Mouse (Mus musculus) yolk sac, embryonic 10.5 days (tissue): ENCODE results near the gene Gdf7.

Source experiments
- DNase-seq: peaks from one replicate; pipeline ENCODE4 v3.0.0-alpha.2; 2017; ENCODE audit warnings: low spot score

Gdf7 gene

GRCm38 (mm10) chr12:8301841-8302431 is at the start of gene Gdf7:
Gene Gdf7 (minus strand): TSS chr12:8301954.
- DNase-seq, result no peak

GRCm38 (mm10) chr12:8351025-8351903 is 49.5 kb upstream of the Gdf7 start:
- no peak for DNase-seq

DNA sequence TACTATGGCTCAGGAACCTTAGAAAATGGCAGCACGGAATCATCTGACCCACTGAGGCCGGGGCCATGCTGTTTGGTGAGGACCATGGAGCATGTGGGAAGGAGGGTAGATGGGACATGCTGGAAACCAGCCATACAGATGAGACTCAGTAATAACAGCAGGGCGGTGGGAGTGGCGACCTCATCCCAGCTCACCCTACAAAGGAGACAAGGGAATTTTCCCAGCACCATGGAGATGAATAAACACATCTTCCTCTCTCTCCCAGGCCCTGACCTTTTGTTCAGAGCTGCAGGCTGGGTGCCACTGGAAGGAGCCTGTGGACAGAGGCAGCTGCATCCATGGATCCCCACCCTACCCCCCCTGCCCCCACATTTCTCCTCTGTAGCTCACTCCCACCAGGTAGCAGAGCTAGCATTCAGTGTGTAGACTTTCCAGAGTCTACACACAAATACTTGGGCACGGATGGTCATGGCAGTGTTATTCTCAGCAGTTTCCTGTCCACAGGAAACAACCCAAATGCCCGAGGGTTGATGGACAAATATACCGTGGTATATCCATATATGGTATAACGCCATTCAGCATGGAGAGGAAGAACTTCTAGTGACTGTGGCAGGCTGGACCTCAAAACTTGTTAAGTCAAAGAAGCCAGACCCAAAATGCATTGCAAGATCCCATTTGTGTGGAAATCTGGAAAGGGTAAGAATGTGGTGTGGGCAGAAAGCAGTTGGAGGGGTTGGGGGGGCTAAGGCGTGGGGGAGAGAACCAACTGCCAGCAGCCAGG is 47.2 kb upstream of the Gdf7 start:
- DNase-seq, result no peak

- DNase-seq, result no peak
These were observed 46.1 kb upstream of the Gdf7 start for GRCm38 (mm10) chr12:8347746-8348462.

GRCm38 (mm10) chr12:8345539-8345938 is 43.8 kb upstream of the Gdf7 start:
- no peak for DNase-seq

- no peak for DNase-seq
These were observed 43.1 kb upstream of the Gdf7 start for GRCm38 (mm10) chr12:8344897-8345296.

DNA sequence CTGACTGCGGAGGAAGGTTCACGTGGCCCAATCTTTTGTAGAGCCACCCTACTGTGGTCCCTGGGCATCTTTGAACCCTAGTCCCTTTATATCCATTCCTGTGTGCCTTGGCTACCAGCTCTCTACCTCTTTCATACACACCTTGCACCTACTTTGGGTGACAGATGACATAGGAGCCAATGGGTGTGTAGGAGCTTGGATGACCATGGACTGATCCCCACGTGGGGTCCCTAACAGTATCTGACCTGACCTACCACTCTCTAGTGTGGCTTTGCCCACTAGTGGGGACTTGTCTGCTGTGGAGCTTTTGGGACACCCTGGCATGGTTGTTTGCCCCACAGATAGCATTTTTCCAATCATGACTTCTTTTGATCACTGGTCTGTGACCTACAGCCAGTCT is 41.6 kb upstream of the Gdf7 start:
- no peak for DNase-seq

DNA sequence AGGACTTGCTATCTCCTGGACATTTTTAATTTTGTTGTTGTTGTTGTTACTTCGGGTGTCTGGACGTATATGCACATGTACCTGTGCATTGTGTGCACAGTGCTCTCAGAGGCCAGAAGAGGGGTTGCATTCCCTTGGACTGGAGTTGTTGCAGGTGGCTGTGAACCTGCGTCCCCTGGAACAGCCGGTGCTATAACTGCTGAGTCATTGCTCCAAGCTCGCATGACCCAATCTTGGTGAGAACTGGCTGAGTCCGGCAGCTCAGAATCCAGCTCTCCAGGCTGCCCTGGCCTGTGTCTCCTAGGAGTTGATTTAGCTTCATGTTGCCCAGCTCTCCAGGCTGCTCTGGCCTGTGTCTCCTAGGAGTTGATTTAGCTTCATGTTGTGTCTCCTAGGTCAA is 39.3 kb upstream of the Gdf7 start:
- DNase-seq, result no peak

DNA sequence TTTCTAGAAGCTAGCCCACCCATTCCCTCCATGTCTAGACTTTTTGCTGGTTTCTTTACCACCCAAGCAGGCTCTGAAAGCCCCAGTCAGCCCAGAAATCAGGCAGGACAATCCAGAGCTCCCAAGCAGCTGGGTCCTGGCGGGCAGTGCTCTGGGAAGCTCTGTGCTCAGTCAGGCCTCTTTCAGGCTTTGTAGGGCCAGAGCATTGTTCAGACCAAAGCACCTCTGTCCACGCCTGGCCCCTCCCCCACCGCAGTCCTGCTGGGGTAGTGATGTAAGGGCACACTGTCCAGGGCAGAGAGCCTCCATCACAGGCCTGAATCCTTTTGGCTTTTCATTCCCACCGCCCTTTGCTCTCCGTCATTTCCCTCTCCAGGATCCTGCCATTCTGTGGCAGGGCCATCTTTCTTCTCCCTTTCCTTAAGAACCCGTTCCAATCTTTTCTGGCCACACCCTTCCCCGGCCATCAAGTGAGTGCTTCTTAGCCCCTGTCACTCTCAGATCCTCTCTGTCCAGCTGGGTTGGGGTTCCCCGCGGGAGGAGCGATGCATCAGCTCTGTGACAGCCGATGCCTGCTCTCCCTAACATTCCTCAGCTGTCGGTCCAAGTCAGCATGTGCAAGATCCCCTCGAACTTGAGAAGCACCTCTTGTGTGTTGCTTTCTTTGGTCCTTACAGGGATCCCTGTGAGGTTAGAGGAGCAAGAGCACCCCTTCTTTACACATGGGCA is 38.0 kb upstream of the Gdf7 start:
- no peak for DNase-seq

GRCm38 (mm10) chr12:8338918-8339317 is 37.2 kb upstream of the Gdf7 start:
- no peak for DNase-seq

- no peak for DNase-seq
These were observed 36.7 kb upstream of the Gdf7 start for GRCm38 (mm10) chr12:8338491-8338890.

GRCm38 (mm10) chr12:8337286-8338060 is 35.7 kb upstream of the Gdf7 start:
- DNase-seq, result no peak

DNA sequence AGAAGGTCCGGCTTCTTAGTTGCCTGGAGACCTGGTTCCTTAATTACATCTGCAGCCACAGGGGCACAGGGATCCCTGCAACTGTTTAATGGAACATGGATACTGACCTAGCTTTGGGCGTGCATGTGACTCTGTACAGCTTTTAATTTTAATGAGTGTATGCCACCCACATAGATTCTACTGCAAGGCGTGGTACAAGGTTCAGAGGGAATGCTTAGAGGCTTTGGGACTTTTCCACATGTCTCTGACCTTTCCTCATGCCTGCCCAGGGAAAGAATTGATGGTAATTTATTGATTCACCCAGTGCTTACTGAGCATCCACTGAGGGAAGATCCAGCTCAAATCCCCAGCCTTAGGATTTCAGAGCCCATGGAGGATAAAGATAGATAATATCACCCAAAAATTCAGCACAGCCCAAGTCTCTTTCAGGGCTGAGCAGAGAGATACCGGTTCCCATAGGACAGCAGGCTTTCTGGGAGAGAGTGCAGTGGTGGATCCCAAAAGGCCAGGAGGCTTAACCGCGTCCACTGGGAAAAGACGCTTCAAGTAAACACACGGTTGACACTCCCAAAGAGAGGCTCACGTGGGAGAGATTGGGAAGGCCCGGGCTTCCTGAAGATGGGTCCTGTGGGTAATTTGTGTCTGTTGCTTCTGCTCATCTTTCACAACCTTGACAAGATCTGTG is 35.0 kb upstream of the Gdf7 start:
- no peak for DNase-seq

GRCm38 (mm10) chr12:8335503-8335902 is 33.7 kb upstream of the Gdf7 start:
- no peak for DNase-seq

DNA sequence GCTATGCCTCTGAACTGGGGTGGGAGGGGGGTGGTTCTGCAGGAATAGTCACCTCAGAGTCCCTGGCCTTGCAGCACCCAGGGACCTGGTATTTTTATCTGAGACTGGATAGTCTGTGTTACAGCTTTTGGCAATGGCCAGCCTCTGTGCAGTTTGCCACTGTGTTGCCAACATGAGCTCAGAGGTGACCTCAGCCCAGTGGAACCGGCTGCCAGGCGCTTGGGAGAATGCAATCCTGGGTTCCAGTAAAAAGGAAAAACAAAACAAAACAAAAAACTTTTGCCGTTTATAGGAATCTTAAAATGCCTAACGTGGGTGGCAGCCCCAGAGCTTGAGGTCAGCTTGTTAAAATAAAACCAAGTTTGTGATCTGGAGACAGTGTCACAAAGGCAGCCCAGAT is 32.5 kb upstream of the Gdf7 start:
- no peak for DNase-seq

DNA sequence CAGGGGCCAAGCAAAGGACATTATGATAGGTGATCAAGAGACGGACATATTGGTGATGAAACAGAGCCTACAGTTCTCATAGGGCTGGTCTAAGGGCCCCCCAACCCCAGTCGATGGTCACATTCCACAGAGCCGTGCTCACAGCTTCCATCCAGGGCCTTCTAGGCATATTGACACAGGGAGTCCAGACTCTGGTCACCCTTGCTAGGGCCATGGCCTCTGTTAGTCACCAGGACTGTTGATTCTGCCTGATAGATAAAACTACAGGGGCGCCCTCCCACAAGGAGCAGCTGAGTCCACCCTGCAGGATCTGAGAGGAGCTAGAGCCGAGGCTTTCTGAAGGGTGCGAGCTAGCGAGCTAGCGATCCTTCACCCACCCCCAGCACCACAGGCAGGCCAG is 31.9 kb upstream of the Gdf7 start:
- DNase-seq, result peak; percentile 63

DNA sequence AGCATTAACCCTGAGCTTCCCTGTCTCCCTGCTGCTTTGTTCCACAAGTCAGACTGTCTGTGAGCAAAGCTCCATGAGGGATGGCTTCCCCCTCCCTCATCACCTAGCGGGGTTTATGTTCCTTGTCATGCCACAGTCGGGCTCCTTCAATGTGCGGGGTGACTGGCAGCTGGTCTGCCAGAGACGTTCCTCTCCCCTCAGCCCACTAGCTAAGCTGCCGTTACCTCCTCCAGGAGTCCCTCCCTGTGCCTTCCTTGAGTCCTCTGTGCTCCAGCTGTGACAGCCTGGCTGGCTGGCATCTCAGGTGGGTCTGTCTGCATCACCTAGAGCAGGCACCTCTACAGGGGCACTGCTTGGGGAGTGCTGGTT is 30.4 kb upstream of the Gdf7 start:
- no peak for DNase-seq

- DNase-seq, result no peak
These were observed 29.9 kb upstream of the Gdf7 start for GRCm38 (mm10) chr12:8331489-8332173.

DNA sequence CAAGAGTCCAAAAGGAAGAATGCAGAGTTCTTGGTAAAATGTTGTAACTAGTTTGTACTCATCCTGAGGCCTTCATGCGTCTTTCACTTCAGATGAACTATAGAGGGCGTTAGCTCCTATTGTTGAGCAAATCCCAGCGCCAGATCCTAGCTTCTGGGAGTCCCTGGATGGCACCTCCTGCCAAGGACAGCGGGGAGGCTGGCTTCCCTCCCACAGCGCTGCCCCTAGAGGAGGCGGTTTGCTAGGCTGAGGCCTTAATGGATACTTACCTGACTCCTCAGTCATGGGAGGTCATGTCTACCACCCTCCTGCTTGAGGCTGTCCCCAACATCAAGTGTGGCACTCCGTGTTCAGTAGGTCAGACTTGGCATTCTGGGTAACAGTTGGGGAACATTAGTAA is 27.5 kb upstream of the Gdf7 start:
- DNase-seq, result no peak

- no peak for DNase-seq
These were observed 25.9 kb upstream of the Gdf7 start for GRCm38 (mm10) chr12:8327675-8328053.
